Mouse (Mus musculus) cerebellum, adult 18-20 months (tissue): Measurements from ENCODE around the gene Mfsd14a.
A peak's percentile ranks its signal among the peaks of the same experiment; 100 is the strongest.

ENCODE experiments used
- DNase-seq, 2 experiments: peaks; one replicate each; pipeline ENCODE4 v3.0.0; 2021

Gene Mfsd14a

GRCm38 (mm10) chr3:116595603-116595991 lies 66.9 kb downstream of the Mfsd14a start:
- DNase-seq: no peak

GRCm38 (mm10) chr3:116594728-116595602 lies 67.5 kb downstream of the Mfsd14a start, which contains the start of gene Sass6:
Gene Sass6 (plus strand): TSS chr3:116594982.
- peak; percentile 99 for DNase-seq

- no peak for DNase-seq
Observed at GRCm38 (mm10) chr3:116594076-116594727, 68.3 kb downstream of the Mfsd14a start.

GRCm38 (mm10) chr3:116582201-116582600 lies 80.3 kb downstream of the Mfsd14a start:
- no peak for DNase-seq
